Mouse (Mus musculus) retina, embryonic 14.5 days (tissue): ENCODE results near the gene Tbc1d2b.

Experiments
- DNase-seq: peaks from one replicate; pipeline ENCODE4 v3.0.0-alpha.2; 2015; ENCODE audit warnings: low spot score

Gene Tbc1d2b

DNA sequence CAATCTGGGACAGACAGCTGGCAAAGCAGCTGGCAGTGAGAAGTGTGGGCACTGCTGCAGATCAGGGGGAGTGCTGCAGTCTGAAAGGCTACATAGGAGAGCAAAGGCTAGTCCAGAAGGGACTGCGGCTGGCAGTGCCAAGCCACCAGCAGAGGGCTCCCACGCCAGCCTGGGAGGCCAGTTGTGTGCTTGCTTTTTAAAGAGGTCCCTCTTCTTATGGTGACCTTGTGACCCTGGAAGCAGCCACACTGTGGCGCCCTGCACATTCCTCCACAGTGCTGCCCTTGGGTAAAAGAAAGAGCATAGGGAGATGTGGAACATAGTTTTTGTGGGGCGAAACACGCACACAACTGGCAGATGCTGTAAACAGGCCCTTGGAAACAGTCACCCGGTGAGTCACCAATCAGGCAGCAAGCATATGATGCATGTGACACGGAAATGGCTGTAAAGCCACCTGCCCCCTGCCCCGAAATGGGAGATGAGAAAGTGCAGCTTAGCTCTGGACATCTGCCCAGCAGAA, 66.1 kb downstream of the Tbc1d2b start:
- DNase-seq: peak; percentile 29

- no peak for DNase-seq
Measured at GRCm38 (mm10) chr9:90203233-90203632, 67.4 kb downstream of the Tbc1d2b start.

GRCm38 (mm10) chr9:90201541-90201940, 69.1 kb downstream of the Tbc1d2b start:
- no peak for DNase-seq

GRCm38 (mm10) chr9:90201096-90201495, 69.5 kb downstream of the Tbc1d2b start:
- DNase-seq: no peak

DNA sequence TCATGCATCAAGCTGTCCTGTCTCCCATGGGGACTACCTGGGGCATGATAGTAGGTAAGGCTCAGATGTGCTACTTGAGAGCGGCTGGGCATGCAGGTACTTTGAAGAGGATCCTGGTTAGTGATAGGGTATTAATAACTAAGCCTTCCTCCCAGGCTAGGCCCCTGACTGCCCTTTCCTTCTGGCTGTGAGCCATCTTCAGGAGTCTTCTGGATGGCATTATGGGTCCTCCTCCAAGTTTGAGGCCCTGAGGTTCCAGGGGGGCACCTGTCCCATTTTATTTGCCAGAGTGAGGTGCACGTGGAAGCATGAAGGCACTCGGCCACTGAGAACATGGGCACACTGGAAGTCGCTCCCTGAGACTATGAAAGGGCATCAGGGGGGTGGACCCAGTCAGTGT, 70.1 kb downstream of the Tbc1d2b start:
- DNase-seq: no peak

DNA sequence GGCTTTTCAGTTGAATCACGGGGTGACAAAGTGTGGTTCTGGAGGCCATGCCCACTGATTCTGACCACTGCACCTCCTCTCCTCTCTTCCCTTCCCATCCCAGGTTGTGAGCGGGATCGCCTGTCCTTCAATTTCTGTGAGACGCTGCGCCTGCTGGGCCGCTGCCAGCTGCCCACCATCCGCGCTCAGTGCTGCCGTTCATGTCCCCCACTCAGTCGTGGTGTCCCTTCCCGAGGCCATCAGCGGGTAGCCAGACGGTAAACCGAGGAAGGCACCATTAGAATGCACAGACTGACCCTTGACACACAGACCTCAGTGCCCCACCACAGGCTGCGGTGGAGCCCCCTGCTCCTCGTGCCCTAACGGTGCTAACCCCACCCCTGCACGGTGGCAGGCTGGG, 71.0 kb downstream of the Tbc1d2b start:
- no peak for DNase-seq

- no peak for DNase-seq
Measured at GRCm38 (mm10) chr9:90198531-90199449, 71.8 kb downstream of the Tbc1d2b start.

GRCm38 (mm10) chr9:90197866-90198383, 72.7 kb downstream of the Tbc1d2b start:
- DNase-seq: no peak

DNA sequence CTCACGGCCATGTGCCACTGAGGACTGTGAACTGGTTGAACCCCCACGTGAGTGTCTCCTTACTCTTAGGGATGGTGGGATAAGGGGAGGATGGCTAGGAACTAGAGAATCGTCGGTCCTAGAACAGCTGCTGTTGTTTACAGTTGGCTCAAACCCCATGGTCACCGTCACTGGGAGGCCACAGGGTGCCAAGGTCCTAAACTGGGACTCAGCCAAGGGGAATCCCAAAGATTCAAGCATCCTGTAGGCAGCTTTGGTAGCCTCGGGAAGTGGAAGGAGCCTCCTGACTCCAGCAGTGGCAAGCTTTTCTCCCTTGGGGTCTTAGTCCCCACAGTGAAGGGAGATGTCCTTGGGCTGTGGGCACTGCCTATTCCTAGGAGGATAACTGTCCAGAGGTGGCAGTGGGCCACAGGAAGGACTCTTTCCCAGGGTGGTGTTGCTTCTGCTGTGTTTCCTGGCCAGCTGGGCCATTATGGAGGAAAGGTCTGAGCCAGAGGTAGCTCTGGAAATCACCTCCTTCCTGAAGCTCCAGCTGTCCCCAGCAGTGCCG, 73.4 kb downstream of the Tbc1d2b start:
- no peak for DNase-seq

DNA sequence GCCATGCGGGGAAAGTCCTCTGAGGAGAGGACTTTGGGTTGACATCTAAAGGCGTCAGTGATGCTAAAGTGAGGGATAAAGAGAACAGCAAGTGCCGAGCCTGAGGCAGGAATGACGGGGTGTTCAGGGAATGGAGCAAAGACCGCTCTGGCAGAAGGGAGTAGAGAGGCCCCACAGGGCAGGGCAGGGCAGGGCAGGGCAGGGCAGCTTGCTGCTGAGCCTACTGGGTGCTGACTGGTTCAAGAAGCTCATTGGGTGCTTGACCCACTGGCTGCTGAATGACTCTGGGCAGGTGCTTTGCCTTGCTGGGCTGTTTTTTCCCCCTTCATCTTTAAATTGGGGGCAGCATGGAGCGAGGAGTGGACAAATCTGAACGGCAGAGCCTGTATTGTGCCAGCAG, 74.3 kb downstream of the Tbc1d2b start:
- DNase-seq: no peak

- DNase-seq: no peak
Measured at GRCm38 (mm10) chr9:90195000-90195399, 75.6 kb downstream of the Tbc1d2b start.

- DNase-seq: no peak
Measured at GRCm38 (mm10) chr9:90189391-90189790, 81.2 kb downstream of the Tbc1d2b start.

DNA sequence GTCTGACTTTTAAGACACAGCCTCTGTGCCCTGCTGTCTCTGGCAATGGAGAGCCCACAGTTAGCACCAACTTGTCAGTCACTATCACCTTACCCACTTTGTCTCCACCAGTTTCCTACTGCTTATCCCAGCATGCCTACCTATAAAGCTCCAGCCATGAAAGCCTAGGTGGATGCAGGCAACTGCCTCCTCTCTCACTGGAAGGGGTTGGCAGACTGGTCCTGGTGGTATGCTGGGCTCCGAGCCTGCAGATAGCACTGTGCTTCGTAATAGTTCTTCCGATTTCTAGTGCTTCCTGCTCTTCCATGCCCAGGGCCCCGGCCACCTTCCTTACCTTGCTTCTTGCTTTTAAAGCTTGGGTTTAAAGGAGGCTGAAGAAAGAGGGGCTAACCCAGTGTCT, 81.7 kb downstream of the Tbc1d2b start:
- DNase-seq: no peak

DNA sequence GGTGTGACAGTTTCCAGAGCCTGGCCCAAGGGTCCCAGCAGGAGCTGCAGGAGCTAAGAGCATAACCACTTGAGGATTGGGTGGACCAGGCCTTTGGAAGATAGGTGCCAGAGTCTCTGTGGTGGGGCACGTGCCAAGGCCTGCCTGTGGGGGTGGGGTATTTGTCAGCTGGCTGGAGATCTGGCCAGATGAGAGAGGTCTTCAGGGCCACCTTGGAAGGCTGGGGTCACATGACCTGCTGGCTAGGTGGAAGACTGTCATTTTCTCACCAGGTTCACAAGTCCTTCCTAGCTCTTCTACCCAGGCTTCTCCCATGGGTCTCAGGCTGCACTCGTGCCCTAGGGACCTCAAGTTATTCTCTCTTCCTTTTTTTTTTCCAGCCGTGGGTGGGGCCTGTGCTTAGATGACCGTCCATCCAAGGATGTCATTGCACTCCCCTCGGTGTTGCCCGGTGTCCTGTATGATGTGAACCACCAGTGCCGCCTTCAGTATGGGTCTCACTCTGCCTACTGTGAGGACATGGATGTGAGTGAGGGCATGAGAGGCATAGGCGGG, 85.2 kb downstream of the Tbc1d2b start:
- DNase-seq: no peak

- no peak for DNase-seq
Measured at GRCm38 (mm10) chr9:90184116-90184515, 86.5 kb downstream of the Tbc1d2b start.

GRCm38 (mm10) chr9:90183550-90183949, 87.1 kb downstream of the Tbc1d2b start:
- no peak for DNase-seq

- no peak for DNase-seq
Measured at GRCm38 (mm10) chr9:90182636-90183421, 87.8 kb downstream of the Tbc1d2b start.

DNA sequence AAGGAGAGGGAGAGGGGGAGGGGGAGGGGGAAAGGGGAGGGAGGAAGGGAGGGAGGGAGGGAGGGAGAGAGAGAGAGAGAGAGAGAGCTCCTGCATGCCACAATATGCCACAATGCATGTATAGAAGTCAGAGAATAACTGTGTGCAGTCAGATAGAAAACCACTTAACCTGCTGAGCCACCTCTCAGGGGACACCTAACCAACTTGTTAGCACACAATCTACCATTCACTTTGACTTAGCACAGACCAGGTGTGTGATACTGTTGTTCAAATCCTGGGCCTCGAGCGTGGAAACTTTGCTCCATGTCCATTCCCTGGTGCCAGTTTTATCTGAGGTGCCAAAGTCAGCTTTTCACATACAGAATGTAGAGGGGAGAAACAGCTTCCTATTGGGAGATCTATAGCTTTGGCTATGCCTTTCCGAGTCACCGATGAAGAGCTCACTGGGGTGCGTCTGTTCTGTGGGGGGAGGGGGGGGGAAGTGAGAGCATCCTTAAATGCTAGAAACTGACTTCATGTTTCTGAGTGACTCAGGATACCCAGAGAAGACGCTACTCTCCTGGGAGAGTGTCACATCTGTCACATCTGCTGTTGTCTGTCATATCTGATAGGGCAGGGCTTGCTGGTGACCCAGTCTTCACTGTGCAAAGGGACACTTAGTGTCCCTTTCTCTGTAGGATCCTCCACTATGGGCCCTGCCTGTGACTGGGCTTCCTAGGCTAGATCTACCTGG, 88.8 kb downstream of the Tbc1d2b start:
- no peak for DNase-seq

- DNase-seq: no peak
Measured at GRCm38 (mm10) chr9:90179409-90179808, 91.2 kb downstream of the Tbc1d2b start.

DNA sequence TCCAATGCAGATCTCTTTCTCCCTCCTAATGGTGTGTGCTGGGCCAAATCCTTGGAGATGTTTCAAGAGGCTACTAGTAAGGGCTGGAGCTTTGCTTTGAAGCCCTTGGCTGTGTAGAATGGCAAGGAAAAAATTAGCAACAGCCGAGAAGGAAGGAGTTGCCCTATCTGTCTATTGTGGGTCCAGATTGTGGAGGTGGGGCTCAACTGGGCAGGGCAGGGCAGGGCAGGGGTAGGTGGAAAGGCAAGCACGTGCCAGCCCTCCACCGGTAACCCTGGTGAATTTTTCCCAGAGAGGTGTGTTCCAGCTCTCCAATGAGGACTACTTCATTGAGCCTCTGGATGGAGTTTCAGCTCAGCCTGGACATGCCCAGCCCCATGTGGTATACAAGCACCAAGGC, 97.3 kb downstream of the Tbc1d2b start:
- no peak for DNase-seq
